Mouse (Mus musculus) hindbrain, embryonic 16.5 days (tissue): ENCODE measurements at regions not wholly inside any gene's neighbourhood (a gene's known extent, or its start where the extent isn't known, plus 50 kb on each side); places are given as distances from the start of the nearest gene placed in this dataset.

Experiments
- ATAC-seq: fragments of 200-750 bp; cut with Nextera tagmentation; 2 replicates; pipeline ENCODE4 v1.8.0; 2017; ENCODE audit warnings: moderate TSS enrichment, moderate library complexity
- H3K27ac ChIP-seq: fragments of 300-500 bp; sonication (generic); 2 replicates; pipeline ENCODE4 v1.5.1; 2014; ENCODE audit warnings: low read depth, mild to moderate bottlenecking, control low read depth, low read length, moderate library complexity
- H3K27me3 ChIP-seq: fragments of 300-500 bp; sonication (generic); replicated peaks from 2 replicates; pipeline ENCODE4 v1.6.1; 2014; ENCODE audit warnings: low read length; ENCODE audit not compliant: control insufficient read depth, insufficient read depth
- H3K36me3 ChIP-seq: fragments of 300-500 bp; sonication (generic); 2 replicates; pipeline ENCODE4 v1.6.1; 2014; ENCODE audit warnings: mild to moderate bottlenecking, low read length, moderate library complexity, mixed read lengths; ENCODE audit not compliant: control insufficient read depth, insufficient read depth
- H3K4me1 ChIP-seq: fragments of 300-500 bp; sonication (generic); 2 replicates; pipeline ENCODE4 v1.6.1; 2014; ENCODE audit warnings: low read depth, low read length; ENCODE audit not compliant: control insufficient read depth, insufficient read depth
- H3K4me2 ChIP-seq: fragments of 300-500 bp; sonication (generic); 2 replicates; pipeline ENCODE4 v1.6.1; 2014; ENCODE audit warnings: mild to moderate bottlenecking, low read length, control low read depth, moderate library complexity
- H3K4me3 ChIP-seq: fragments of 300-500 bp; sonication (generic); 2 replicates; pipeline ENCODE4 v1.5.1; 2014; ENCODE audit warnings: mild to moderate bottlenecking, low read length, control low read depth, moderate library complexity
- H3K9ac ChIP-seq: fragments of 300-500 bp; sonication (generic); 2 replicates; pipeline ENCODE4 v1.6.1; 2014; ENCODE audit warnings: low read depth, mild to moderate bottlenecking, control low read depth, low read length, moderate library complexity
- H3K9me3 ChIP-seq: fragments of 300-500 bp; sonication (generic); 2 replicates; pipeline ENCODE4 v1.6.1; 2014; ENCODE audit warnings: mild to moderate bottlenecking, low read length, moderate library complexity; ENCODE audit not compliant: control insufficient read depth
- WGBS: fragments of 180-500 bp; shearing (Covaris S2); extraction: QIAGEN DNeasy Blood & Tissue Kit; methylation state at CpG from one replicate; pipeline ENCODE4 v1.1.7; 2014; 5-methylcytosine and 5-hydroxymethylcytosine counted together

DNA sequence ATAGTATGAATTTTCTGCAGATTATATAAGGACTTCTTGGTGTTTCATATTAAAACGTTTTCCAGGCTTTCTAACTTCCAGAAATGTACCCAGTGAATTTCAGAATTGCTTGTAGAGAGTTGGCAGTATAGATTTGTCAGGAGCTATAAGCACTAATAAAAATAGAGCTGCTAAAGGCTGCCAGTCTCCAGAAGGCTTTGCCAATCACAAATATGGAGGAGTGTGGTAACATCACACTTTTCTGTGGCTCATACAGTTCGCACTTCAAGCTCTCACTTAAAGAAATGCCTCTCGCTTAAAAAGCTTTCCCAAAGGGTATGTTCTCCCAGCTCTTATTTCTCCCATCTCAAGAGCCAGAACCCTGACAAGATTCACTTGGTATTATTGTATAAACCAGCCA, 545.7 kb downstream of the 1190002N15Rik start:
- Histone ChIP-seq H3K27ac (no peak overlapping the region), H3K27me3 (no peaks in the 10 kb centered on the region), H3K4me3 (no peak overlapping the region), H3K36me3 (no peaks in the 10 kb centered on the region), H3K4me2 (no peak overlapping the region), H3K9ac (no peak overlapping the region), H3K4me1 (no peaks in the 10 kb centered on the region), H3K9me3 (no peaks in the 10 kb centered on the region)
- WGBS: 82% methylated on average over 3 of the region's 3 CpGs
- no peak for ATAC-seq

DNA sequence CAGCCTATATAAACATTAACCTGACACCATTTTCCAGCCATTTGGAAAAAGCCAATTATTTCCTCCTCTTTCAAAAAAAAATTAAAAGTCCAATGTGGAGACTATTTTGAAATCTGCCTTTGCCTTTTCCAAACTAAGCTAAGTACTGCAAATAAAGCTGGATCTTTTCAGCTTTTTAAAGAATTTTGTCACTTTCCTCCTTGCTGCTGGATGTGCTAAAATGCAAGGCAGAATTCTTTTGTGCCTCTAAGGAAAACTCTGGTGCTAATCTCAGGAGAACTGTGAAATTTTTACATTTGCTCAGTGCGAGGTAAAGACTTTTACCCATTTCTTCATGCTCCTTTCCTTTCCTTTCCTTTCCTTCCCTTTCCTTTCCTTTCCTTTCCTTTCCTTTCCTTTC, 546.7 kb downstream of the 1190002N15Rik start:
- no peak overlapping the region for H3K27ac ChIP-seq
- H3K36me3 ChIP-seq: no peaks in the 10 kb centered on the region
- ATAC-seq: no peak
- no peaks in the 10 kb centered on the region for H3K9me3 ChIP-seq
- H3K4me1 ChIP-seq: no peaks in the 10 kb centered on the region
- H3K27me3 ChIP-seq: no peaks in the 10 kb centered on the region
- no peak overlapping the region for H3K9ac ChIP-seq
- H3K4me2 ChIP-seq: no peak overlapping the region
- H3K4me3 ChIP-seq: no peak overlapping the region
- 83% methylated on average over 1 of the region's 1 CpGs for WGBS

DNA sequence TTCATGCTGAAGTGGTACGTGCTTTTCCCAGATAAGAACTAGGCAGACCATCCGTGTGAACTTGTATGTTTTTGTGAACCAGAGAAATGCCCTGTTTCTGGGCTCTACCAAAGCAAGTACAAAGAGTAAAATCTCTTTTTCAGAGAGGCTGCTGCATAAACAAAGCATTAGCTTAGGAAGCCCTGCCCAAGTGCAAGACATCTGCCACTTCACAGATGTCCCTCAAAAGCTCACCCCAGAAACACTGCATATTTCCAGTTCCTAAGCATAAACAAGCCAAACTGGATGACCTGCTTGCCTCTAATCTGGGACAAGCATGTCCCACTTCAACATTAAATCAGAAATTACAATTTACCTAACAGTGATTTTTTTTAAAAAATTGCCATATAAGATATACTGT, 556.7 kb downstream of the 1190002N15Rik start:
- no peaks in the 10 kb centered on the region for H3K36me3 ChIP-seq
- H3K4me1 ChIP-seq: no peaks in the 10 kb centered on the region
- H3K27ac ChIP-seq: no peak overlapping the region
- H3K4me2 ChIP-seq: no peak overlapping the region
- H3K9me3 ChIP-seq: no peaks in the 10 kb centered on the region
- ATAC-seq: no peak
- no peak overlapping the region for H3K4me3 ChIP-seq
- WGBS: 71% methylated on average over 2 of the region's 2 CpGs
- H3K9ac ChIP-seq: no peak overlapping the region
- H3K27me3 ChIP-seq: no peaks in the 10 kb centered on the region

DNA sequence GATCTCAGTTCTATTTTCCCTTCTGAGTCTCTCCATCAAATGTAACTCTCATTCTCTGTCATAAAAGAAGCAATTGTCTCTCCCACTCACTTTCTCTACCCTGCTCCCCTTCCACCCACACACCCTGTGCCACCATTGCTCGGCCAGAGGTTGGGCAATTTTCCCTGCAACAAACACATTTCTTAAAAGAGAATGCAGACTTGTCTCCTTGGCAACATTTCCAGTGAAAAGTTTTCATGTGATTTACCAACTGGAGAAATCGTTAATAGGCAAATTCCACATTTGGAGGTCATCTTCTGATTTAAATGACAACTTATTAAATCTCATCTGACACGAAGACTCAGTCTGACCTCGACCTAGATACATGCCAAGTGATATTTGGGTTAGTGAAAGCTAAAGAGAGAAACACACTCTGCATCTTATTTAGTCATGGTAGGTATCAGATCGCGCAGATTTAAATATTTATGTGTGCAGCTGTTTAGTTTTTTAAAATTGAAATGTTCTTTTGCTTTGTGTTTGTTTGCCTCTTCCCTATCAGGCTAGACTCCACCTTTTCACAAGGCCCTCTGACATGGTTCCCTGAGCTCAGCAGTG, 568.1 kb downstream of the 1190002N15Rik start:
- ATAC-seq: no peak
- H3K9ac ChIP-seq: no peak overlapping the region
- H3K4me1 ChIP-seq: no peaks in the 10 kb centered on the region
- WGBS: 67% methylated on average over 6 of the region's 6 CpGs
- no peak overlapping the region for H3K4me3 ChIP-seq
- no peaks in the 10 kb centered on the region for H3K36me3 ChIP-seq
- H3K27ac ChIP-seq: no peak overlapping the region
- H3K27me3 ChIP-seq: no peaks in the 10 kb centered on the region
- H3K4me2 ChIP-seq: no peak overlapping the region
- no peaks in the 10 kb centered on the region for H3K9me3 ChIP-seq

DNA sequence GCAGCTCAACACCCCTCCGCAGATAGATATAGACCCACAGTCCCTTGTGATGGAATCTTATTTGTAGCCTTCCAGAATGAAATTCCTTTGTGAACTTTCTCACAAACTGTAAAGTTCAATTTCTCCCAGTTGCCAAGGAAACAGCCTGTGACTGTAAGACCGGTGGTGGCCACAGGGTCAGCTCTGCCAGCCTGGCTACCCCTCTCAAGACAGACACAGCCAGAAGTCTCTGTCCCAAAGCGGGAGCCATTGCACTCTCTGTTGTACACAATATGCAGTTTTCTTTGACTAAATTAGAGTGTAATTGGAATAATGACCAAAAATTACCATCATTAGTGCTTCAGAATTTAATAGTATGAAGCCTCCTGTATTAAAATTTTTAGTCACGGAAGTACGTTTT, 568.8 kb downstream of the 1190002N15Rik start:
- Histone ChIP-seq H3K4me2 (no peak overlapping the region), H3K4me1 (no peaks in the 10 kb centered on the region), H3K9me3 (no peaks in the 10 kb centered on the region), H3K4me3 (no peak overlapping the region), H3K27ac (no peak overlapping the region), H3K9ac (no peak overlapping the region), H3K36me3 (no peaks in the 10 kb centered on the region), H3K27me3 (no peaks in the 10 kb centered on the region)
- WGBS: 66% methylated on average over 5 of the region's 5 CpGs
- no peak for ATAC-seq

DNA sequence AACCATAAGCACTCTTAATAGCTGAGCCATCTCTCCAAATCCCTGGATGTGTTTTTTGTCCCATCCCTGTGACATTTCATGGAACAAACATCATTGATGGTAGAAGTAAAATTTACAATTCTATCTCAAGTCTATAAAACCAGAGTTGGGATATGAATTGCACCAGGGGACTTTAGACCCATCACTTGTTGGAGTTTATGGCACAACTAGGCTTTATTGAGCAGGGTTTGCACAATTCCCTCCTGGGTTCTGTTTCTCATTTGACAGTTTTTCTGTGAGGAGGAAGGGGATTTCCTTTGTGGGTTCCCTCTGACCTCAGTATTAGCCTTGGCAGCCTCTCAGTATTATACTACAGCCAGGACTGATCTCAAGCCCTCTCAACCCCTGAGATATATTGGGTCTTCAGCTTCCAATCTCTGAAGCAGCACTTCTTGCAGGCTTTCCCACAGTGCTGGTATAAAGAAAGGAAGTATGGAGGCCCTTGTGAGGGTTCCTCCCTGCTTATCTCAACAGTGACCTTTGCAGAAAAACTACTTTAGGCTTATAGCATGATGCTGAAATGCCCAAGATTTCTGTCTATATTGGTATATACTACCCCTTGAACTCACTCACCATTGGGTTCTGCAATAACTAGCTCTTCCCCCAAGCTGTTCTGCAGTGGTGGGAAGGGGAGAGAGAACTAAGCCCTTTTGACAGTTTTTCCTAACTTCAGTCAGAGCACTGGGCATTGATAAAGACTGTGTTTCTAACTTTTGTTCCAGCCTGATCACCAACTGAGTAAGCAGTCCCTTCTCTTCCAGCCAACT, 582.4 kb downstream of the 1190002N15Rik start:
- no peak for ATAC-seq
- H3K36me3 ChIP-seq: no peaks in the 10 kb centered on the region

DNA sequence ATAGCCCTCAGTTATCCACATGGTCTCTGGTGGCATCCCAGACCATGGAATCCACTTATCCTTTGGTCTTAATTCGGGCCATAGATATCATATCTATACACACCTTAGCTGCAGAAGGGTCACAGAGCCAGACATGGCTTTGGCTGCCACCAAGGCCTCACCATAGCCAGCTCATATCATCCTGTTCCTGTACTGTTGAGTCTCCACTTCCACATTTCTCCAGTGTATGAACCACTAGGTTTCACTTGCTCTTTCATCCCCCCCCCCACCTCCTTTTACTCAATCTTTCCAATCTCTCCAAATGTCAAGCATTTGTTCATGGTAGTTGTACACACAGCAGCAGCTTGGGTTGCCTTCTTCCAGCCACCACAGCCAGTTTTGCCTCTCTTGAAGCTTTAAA, 589.2 kb downstream of the 1190002N15Rik start:
- no peak overlapping the region for H3K9ac ChIP-seq
- no peak overlapping the region for H3K27ac ChIP-seq
- no peak for ATAC-seq
- WGBS: 75% methylated on average over 1 of the region's 1 CpGs
- no peaks in the 10 kb centered on the region for H3K4me1 ChIP-seq
- no peaks in the 10 kb centered on the region for H3K36me3 ChIP-seq
- no peak overlapping the region for H3K4me3 ChIP-seq
- H3K4me2 ChIP-seq: no peak overlapping the region
- no peaks in the 10 kb centered on the region for H3K27me3 ChIP-seq
- no peaks in the 10 kb centered on the region for H3K9me3 ChIP-seq

More for the DNA sequence above, 582.4 kb downstream of the 1190002N15Rik start:
- Histone ChIP-seq H3K9me3 (no peaks in the 10 kb centered on the region), H3K9ac (no peak overlapping the region), H3K4me1 (no peaks in the 10 kb centered on the region), H3K4me2 (no peak overlapping the region), H3K27ac (no peak overlapping the region), H3K4me3 (no peak overlapping the region), H3K27me3 (no peaks in the 10 kb centered on the region)

DNA sequence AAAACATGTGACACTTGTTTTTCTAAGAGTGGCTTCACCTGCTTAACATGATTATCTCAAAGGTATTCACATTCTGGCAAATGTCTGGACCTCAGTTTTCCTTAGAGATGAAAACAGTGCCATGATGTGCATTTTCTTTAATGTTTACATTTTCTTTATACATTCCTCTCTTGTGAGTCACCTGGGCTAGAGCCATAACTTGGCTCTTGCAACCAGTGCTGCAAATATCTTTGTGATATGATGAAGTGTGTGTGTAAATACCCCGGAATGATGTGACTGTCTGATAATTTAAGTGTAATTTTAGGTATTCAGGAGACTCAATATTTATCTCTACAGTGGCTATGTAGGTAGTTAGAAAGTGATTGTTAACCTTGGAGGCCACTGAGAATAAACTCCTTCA, 590.8 kb downstream of the 1190002N15Rik start:
- no peak for ATAC-seq
- Histone ChIP-seq H3K4me3 (no peak overlapping the region), H3K36me3 (no peaks in the 10 kb centered on the region), H3K9ac (no peak overlapping the region), H3K27ac (no peak overlapping the region), H3K4me2 (no peak overlapping the region), H3K4me1 (no peaks in the 10 kb centered on the region), H3K9me3 (no peaks in the 10 kb centered on the region), H3K27me3 (no peaks in the 10 kb centered on the region)
- 94% methylated on average over 1 of the region's 1 CpGs for WGBS

DNA sequence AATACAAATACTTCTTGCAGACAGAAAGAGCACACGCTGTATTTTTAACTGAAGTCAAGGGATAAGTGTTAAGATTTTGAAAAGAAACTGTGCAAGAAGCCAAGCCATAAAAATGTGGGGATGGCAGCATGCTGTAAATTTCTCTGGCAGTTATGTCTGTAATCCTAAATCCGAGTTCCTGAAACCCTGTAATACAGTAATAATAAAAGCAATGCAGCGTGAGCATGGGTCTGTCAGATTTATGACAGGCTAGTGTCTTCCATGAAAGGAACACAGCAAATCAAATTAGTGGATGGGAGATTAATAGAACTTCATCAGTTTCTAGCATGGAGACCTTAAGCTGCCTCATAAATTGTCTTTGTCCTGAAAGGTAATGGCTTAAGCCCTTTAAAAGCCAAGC, 597.7 kb downstream of the 1190002N15Rik start:
- Histone ChIP-seq H3K4me1 (no peaks in the 10 kb centered on the region), H3K4me2 (no peak overlapping the region), H3K27me3 (no peaks in the 10 kb centered on the region), H3K27ac (no peak overlapping the region), H3K4me3 (no peak overlapping the region), H3K9ac (no peak overlapping the region), H3K36me3 (no peaks in the 10 kb centered on the region), H3K9me3 (no peaks in the 10 kb centered on the region)
- WGBS: 72% methylated on average over 3 of the region's 3 CpGs
- ATAC-seq: no peak
